In genomic region chr17:43536841-43537240, GRCm38 (mm10) we compare ENCODE assay signal across 22 mouse cellular contexts. TPM values are rescaled to one million over a fixed set of nuclear protein-coding genes. Genes with fewer than 3 reads are reported as not detected.
DNase-seq lines count a peak whose midpoint lies in the region; ATAC-seq and TF ChIP-seq lines count a peak whose summit lies in the region.
"Not testable (repeated sequence)": the region's sequence is repeated elsewhere in the genome, so short reads cannot be mapped to it uniquely, and the experiment has no call there.
"Had no signal": no experiment of that assay in that cellular context is flagged by ENCODE, and none has a peak within 500 bp of the region (broad histone marks: within the 10 kb centered on the region; RNA-seq: fewer than 3 reads in every experiment).

No protein-coding gene starts in this region.

- H3K4me1 ChIP-seq in G1E (ENCODE audit: insufficient read depth, low read depth, low read length); brown adipose tissue, adult 24 weeks (ENCODE audit: control insufficient read depth, insufficient read depth, insufficient read length, low read length): not testable (repeated sequence)

- H3K4me3 ChIP-seq in G1E (ENCODE audit: low read depth, low read length); brown adipose tissue, adult 24 weeks (ENCODE audit: insufficient read depth, low read depth, low read length): not testable (repeated sequence)

- DNase-seq in G1E (ENCODE audit: low spot score) = not testable (repeated sequence)

- not testable (repeated sequence) for TF ChIP-seq CTCF in G1E (IDR thresholded peaks at IDR 0.05; ENCODE audit: low read depth, low read length)

- H3K27ac ChIP-seq in brown adipose tissue, adult 24 weeks (replicated peaks; ENCODE audit: low read depth, low read length) = 0 out of 2 replicates have a peak overlapping the region, but pooled peaks have one; percentile 21

- peak; percentile 15; the same call in 1 of the 2 replicates for ATAC-seq in G1E (ENCODE audit: extremely low read depth, insufficient number of reproducible peaks, low FRiP score, poor library complexity, severe bottlenecking)
- ATAC-seq in frontal cortex, adult (ENCODE audit: low TSS enrichment) = peak; percentile 73
- ATAC-seq in granulocyte monocyte progenitor cell, adult 5-6 weeks (replicated peaks; ENCODE audit: poor library complexity, severe bottlenecking) = peak; percentile 68
- ATAC-seq in megakaryocyte, adult 5-6 weeks (ENCODE audit: poor library complexity, severe bottlenecking) = peak; percentile 57
- 0 out of 2 replicates have a peak, but pooled peaks have one; percentile 20 for ATAC-seq in megakaryocyte progenitor cell, adult 5-6 weeks (replicated peaks; ENCODE audit: poor library complexity)

- not testable (repeated sequence) for H3K27me3 ChIP-seq in G1E (ENCODE audit: insufficient read depth, low read length)

- H3K36me3 ChIP-seq in G1E (replicated peaks) = not testable (repeated sequence)

- peaks cover 42% of the 10 kb centered on the region for H3K9me3 ChIP-seq in G1E (replicated peaks)

RNA-seq across cellular contexts. Expression of gene Ankrd66, which starts 6.6 kb away (rescaled TPM):
- not detected in 2 replicates for total RNA-seq in G1E (2014; fragmentation: Nextera tagmentation)
- 0.12 TPM in 1 of 2 replicates, not detected in the other for total RNA-seq in G1E (2017)
- not detected in 2 replicates for polyA plus RNA-seq in G1E (2012)
- not detected in 2 replicates for polyA plus RNA-seq in brown adipose tissue, adult 24 weeks (2012; ENCODE audit: insufficient read depth, insufficient read length, missing spikeins)
- total RNA-seq in granulocyte monocyte progenitor cell, adult 5-6 weeks (2014; fragmentation: Nextera tagmentation) = not detected in 2 replicates
- total RNA-seq in granulocyte monocyte progenitor cell, adult 5-6 weeks (2017) = not detected in 2 replicates
- total RNA-seq in megakaryocyte, adult 5-6 weeks (2015) = 0.62 and 1.8 TPM in 2 replicates
- total RNA-seq in megakaryocyte, adult 5-6 weeks (2017) = 0.18 TPM in 1 of 2 replicates, not detected in the other
- not detected in 2 replicates for total RNA-seq in megakaryocyte progenitor cell, adult 5-6 weeks (2015)
- not detected in 2 replicates for total RNA-seq in megakaryocyte progenitor cell, adult 5-6 weeks (2017)
- total RNA-seq: adrenal gland, adult 18-20 months; adrenal gland, adult 2 months; adrenal gland, postnatal 10 days; adrenal gland, postnatal 14 days; adrenal gland, postnatal 25 days; adrenal gland, postnatal 36 days; adrenal gland, postnatal 4 days; CH12.LX; ES-E14; MEL had no signal
- polyA plus RNA-seq: activated CD4-positive, CD25-positive, alpha-beta regulatory T cell, adult 4 months; adrenal gland, adult 2 months; CD4-positive, CD25-positive, alpha-beta regulatory T cell, adult 4 months; Patski had no signal

RNA-seq across cellular contexts. Expression of gene Pla2g7, which starts 31.1 kb away (rescaled TPM):
- total RNA-seq in G1E (2014; fragmentation: Nextera tagmentation) = not detected in 2 replicates
- not detected in 2 replicates for total RNA-seq in G1E (2017)
- polyA plus RNA-seq in G1E (2012) = not detected in 2 replicates
- polyA plus RNA-seq in brown adipose tissue, adult 24 weeks (2012; ENCODE audit: insufficient read depth, insufficient read length, missing spikeins) = 81.7 and 96.8 TPM in 2 replicates
- 1.3 TPM in 1 of 2 replicates, not detected in the other for total RNA-seq in granulocyte monocyte progenitor cell, adult 5-6 weeks (2014; fragmentation: Nextera tagmentation)
- 0.13 and 2.4 TPM in 2 replicates for total RNA-seq in granulocyte monocyte progenitor cell, adult 5-6 weeks (2017)
- total RNA-seq in megakaryocyte, adult 5-6 weeks (2015) = 48.9 and 55.2 TPM in 2 replicates
- total RNA-seq in megakaryocyte, adult 5-6 weeks (2017) = 36.2 and 37.2 TPM in 2 replicates
- 1.3 and 2.0 TPM in 2 replicates for total RNA-seq in megakaryocyte progenitor cell, adult 5-6 weeks (2015)
- 0.88 and 3.2 TPM in 2 replicates for total RNA-seq in megakaryocyte progenitor cell, adult 5-6 weeks (2017)
- total RNA-seq: CH12.LX, MEL had no signal

RNA-seq across cellular contexts. Expression of gene Mep1a, which starts 34.2 kb away (rescaled TPM):
- total RNA-seq in G1E (2014; fragmentation: Nextera tagmentation) (not detected in 2 replicates), G1E (2017) (not detected in 2 replicates)
- polyA plus RNA-seq in G1E (2012) = not detected in 2 replicates
- not detected in 2 replicates for polyA plus RNA-seq in brown adipose tissue, adult 24 weeks (2012; ENCODE audit: insufficient read depth, insufficient read length, missing spikeins)
- not detected in 2 replicates for total RNA-seq in granulocyte monocyte progenitor cell, adult 5-6 weeks (2014; fragmentation: Nextera tagmentation)
- total RNA-seq in granulocyte monocyte progenitor cell, adult 5-6 weeks (2017) = not detected in 2 replicates
- not detected in 2 replicates for total RNA-seq in megakaryocyte, adult 5-6 weeks (2015)
- not detected in 2 replicates for total RNA-seq in megakaryocyte, adult 5-6 weeks (2017)
- not detected in 2 replicates for total RNA-seq in megakaryocyte progenitor cell, adult 5-6 weeks (2015)
- total RNA-seq in megakaryocyte progenitor cell, adult 5-6 weeks (2017) = not detected in 2 replicates
- total RNA-seq: adrenal gland, adult 8-10 months; adrenal gland, postnatal 14 days; adrenal gland, postnatal 25 days; adrenal gland, postnatal 36 days; CH12.LX; ES-E14; MEL had no signal
- polyA plus RNA-seq: activated CD4-positive, CD25-positive, alpha-beta regulatory T cell, adult 4 months; adrenal gland, adult 2 months; C2C12; CD4-positive, CD25-positive, alpha-beta regulatory T cell, adult 4 months; cerebellum, adult 2 months had no signal

Comparison
In these comparisons a context has a peak if more than half of its experiments do, and no peak if none do; other contexts are left out.
1. ATAC-seq: peak in every context shown above with its lines; median percentile 73 in frontal cortex, adult; 68 in granulocyte monocyte progenitor cell, adult 5-6 weeks; 57 in megakaryocyte, adult 5-6 weeks; 20 in megakaryocyte progenitor cell, adult 5-6 weeks; 15 in G1E.
2. RNA of gene Pla2g7, which starts 31.1 kb away (total RNA-seq): 36.2 to 55.2 TPM in megakaryocyte, adult 5-6 weeks; 0.88 to 3.2 TPM in megakaryocyte progenitor cell, adult 5-6 weeks, 0.13 to 2.4 TPM in granulocyte monocyte progenitor cell, adult 5-6 weeks and not detected in G1E; every median in the first group is over 4 times any median in the second.